Mouse (Mus musculus) lung, postnatal 0 days (tissue): ENCODE results near the gene Gm47995.

ENCODE experiments used
- CTCF ChIP-seq: IDR thresholded peaks from 2 replicates; pipeline ENCODE4 v1.5.1; 2016; ENCODE audit warnings: antibody characterized with exemption, mild to moderate bottlenecking
- EP300 ChIP-seq: IDR thresholded peaks from 2 replicates; pipeline ENCODE4 v1.6.1; 2016; ENCODE audit warnings: antibody characterized with exemption, mild to moderate bottlenecking, control low read depth

DNA sequence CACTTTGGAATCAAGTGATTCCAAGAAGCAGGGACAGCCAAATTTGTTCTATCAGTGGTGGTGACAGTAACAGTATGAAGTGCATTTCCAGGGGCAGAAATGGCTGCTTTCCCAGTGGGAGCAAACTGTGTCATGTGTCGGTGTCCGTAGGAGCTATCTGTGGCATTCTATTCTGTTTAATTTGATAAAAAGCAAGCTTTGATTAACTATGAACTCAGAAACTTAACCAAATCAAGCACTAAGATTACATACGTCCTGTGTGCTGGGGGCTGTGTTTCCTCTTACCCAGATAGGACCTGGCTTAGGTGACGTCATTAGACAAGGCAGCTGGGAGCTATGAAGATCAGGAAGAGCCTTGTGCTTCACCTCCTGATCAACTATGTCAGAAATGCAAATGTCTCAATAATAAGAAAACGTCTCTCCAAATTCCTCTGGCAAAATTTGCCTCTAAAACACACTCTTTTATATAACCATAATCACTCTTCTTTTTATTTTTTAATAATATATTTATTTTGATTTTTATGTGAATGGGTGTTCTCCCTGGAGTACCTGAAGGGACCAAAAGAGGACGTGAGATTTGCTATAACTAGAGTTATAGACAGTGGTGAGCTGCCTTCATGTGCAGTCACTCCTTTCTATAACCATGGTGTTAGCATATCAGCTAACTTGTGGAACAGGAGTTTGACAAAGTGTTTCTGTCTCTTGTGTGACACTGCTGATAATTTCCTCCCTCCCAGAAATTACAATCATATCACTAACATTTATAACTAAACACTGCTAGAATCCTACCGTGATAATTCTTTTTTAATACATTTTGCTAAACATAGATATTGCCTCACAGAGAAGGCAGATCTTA lies 41.2 kb upstream of the Gm47995 start:
- TF ChIP-seq EP300 (no peak), CTCF (no peak)
